Mouse (Mus musculus) cerebellum, adult 2 months (tissue): ENCODE results near the gene Adcy6.

Source experiments
- CTCF ChIP-seq: fragments of 200-500 bp; IDR thresholded peaks from 2 replicates; pipeline ENCODE4 v1.5.1; 2011; ENCODE audit warnings: low read depth, mild to moderate bottlenecking, control low read depth, low read length, moderate library complexity, borderline replicate concordance; ENCODE audit not compliant: insufficient read depth
- POLR2A ChIP-seq: fragments of 200-500 bp; IDR thresholded peaks from 2 replicates; pipeline ENCODE4 v1.6.1; 2011; ENCODE audit warnings: low read length, control low read depth, borderline replicate concordance; ENCODE audit not compliant: insufficient read depth

- TF ChIP-seq CTCF (no peak), POLR2A (no peak)
These were observed 5.9 kb upstream of the Adcy6 start for GRCm38 (mm10) chr15:98615751-98616150.
